Mouse (Mus musculus) ES-E14 (cell line): ENCODE data around the gene Tmem87b.

Experiments
- CHD2 ChIP-seq: IDR thresholded peaks from 2 replicates; pipeline ENCODE4 v1.6.1; 2014; ENCODE audit warnings: mild to moderate bottlenecking, low read depth, low read length, inconsistent platforms
- HCFC1 ChIP-seq: IDR thresholded peaks from 2 replicates; pipeline ENCODE4 v1.6.1; 2012; ENCODE audit warnings: low read length, inconsistent platforms, borderline replicate concordance; ENCODE audit not compliant: insufficient read depth
- ZC3H11A ChIP-seq: IDR thresholded peaks from 2 replicates; pipeline ENCODE4 v1.6.1; 2012; ENCODE audit warnings: low read depth, mild to moderate bottlenecking, inconsistent platforms, low read length, borderline replicate concordance
- ZNF384 ChIP-seq: IDR thresholded peaks from 2 replicates; pipeline ENCODE4 v1.6.1; 2012; ENCODE audit warnings: low read depth, low read length, inconsistent platforms

DNA sequence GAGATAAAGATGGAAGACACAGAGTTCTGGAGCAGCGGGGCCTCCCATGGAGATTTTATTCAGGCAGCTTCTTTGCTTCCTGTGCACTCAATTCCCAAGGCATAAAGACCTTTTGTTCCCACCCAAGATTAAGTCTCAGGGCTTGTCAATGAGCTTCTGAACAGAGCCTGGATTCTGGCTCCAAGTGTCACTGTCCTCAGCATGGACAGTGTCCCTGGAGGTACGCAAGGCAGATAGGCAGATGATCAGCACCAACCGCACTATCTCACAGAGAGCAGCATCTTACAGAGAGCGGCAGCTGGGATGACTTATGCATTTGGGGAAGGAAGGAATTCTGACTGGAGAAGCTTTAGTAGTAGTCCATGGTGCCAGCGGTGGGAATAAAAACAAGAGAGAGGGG, 31.6 kb upstream of the Tmem87b start:
- TF ChIP-seq HCFC1 (no peak), CHD2 (no peak), ZC3H11A (no peak), ZNF384 (no peak)
